Mouse (Mus musculus) effector memory CD4-positive, alpha-beta T cell, adult 5 months (primary cell): ENCODE results near the gene Taf12. TPM values are rescaled to one million over a fixed set of nuclear protein-coding genes. Genes with fewer than 3 reads are reported as not detected.

Source experiments
- polyA plus RNA-seq: library from polyadenylated mRNA; unstranded; fragments of 100-300 nt; shearing (Covaris generic); gene quantifications from one replicate; pipeline ENCODE4 v1.2.1, GENCODE M21; 2017

The Taf12 gene
- 44.0 TPM for polyA plus RNA-seq

DNA sequence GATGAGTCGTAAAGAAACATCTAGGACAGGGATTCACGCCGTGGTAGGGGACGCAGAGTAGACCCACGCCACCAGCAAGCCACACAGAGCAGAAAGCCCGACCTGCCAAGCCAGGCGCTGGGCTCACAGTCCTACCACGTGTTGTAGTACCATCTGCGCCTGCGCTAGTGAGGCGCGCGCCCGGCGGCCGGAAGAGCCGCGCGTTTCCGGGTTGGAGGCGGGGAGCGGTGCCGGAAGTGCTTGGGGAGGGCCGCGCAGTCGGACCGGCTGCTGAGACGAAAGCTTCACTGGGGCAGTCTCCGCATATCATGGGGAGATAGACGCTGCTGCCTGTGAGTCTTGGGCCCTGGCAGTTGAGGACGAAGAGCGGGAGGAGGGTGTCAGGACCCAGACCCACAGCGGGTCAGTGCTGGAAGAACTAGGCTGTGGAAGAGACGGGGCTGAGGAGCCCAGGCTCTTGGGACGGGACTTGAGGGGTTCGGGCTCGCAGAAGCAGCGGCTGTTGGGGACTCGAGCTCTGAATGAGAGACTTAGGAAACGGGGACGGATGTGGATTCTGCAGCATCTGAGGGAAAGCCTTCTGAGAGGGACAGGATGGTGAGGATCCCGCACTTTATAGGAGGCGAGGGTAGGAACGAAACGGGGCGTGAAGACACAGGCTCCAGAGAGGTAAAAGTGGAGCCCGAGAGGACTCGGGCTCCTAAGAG, at the start of gene Taf12:
Taf12 (plus strand) TSS at position 220 of the 707 bp plus-strand sequence.

DNA sequence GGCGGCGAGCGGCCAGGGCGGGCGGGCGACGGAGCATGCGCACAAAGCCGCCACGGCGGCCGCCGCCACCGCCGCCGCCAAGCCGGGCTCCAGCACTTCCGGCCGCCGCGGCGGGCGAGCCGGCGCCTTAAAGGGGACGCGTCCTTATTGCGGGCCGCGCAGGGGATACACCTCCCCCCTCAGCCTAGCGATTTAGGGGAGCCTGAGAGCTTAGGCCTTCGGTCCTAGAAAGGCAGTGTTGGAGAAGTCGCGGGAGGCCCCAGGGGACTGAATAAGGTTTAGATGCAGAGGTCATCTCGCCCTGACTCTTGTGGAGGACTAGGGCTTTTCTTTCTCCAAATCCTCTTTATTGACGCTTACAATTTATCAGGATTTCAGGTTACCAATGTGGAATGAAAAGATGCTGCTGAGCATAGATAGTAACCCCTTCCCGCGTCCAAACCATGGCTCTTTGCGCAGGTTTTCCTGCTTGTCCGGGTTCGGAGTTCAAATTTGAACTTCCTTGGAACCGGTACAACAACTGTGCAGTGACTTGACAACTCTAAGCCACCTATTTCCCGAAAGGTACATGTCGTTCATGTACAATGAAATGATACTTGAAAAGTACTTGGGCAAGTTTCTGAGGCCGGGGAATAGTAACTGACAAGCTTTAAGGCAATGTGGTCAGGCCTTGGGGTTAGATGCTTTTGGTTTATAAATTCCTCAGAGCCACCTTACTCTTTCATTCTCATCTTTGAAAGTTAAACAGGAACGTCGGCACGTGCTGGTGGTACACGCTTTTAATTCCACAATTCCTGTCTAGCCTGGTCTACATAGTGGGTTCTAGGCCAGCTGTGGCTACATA, 12.4 kb upstream of the Taf12 start, which contains the start of gene Gmeb1:
Gmeb1 (minus strand) TSS at position 89 of the 844 bp plus-strand sequence.

DNA sequence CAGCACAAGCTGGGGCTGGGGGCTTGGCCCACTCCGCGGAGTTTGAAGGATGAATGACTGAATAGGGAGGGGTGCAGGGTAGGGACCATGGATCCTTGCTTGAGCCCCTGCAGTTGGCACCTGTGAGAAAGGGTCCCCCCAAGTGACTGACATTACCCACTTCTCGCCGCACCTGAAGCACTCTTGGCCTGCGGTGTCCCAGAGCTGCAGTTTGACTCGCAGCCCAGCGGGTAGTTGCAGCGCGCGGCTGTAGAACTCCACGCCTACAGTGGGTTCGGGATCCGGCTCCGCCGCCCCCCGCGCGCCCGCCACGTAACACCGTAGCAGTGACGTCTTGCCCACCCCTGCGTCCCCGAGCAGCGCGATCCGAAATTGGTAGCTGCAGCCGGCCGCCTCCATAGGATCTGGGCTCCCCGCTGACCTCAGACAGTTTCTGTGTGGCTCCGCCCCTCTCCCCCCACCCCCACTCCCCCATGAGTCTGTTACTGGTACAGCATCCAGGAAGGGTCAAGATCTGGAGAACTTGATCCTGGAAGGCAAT, 28.8 kb downstream of the Taf12 start, which contains the start of gene Rab42:
Rab42 (minus strand) TSS at position 447 of the 541 bp plus-strand sequence.

DNA sequence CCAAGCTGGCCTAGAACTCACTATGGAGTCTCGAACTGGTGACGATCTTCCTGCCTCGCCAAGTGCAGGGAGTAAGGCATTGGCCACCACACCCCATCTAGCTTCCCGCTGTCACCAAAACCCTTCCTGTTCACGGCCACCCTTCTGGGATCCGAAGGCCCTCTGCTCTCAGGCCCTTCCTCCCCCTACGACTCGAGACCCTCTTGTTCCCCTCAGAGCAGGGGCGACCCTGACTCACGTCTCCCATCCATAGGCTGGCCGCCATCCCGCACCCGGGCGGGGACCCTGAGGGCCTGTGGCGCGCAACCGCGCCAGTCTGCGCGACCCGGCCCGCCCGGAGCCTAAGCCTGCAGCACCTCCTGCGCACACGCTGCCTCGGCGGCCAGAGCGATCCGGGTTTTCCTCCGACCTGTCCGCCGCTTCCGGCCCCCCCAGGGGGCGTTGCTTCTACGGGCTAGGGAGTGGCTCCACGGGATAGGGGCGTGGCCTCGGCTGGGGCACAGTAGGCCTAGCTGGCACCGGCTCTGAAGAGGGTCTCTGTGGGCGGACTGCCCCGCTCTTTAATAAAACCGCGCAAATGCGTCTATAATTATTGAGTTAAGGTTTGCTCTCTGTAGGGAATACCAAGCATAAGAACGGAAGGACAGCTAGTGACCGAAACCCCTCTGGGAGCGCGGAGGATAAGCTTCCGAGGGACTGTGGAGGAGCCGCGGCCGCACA, 55.1 kb downstream of the Taf12 start, which contains the start of gene Trnau1ap:
Trnau1ap (minus strand) TSS at position 424 of the 720 bp plus-strand sequence.

Other genes with a start within 250 kb of the Taf12 start
- 0.39 TPM for gene Gm10300, start 199.7 kb upstream of the Taf12 start, polyA plus RNA-seq
- 205 TPM for gene Epb41, start 199.1 kb upstream of the Taf12 start, polyA plus RNA-seq
- not detected for gene Oprd1, start 129.9 kb upstream of the Taf12 start, polyA plus RNA-seq
- gene Ythdf2, start 62.1 kb upstream of the Taf12 start, polyA plus RNA-seq = 91.9 TPM
- 4.7 TPM for gene Gmeb1, start 12.8 kb upstream of the Taf12 start, polyA plus RNA-seq
- not detected for gene Rab42, start 29.0 kb downstream of the Taf12 start, polyA plus RNA-seq
- 54.2 TPM for gene Trnau1ap, start 55.2 kb downstream of the Taf12 start, polyA plus RNA-seq
- 16.0 TPM for gene Rcc1, start 79.2 kb downstream of the Taf12 start, polyA plus RNA-seq
- 4.2 TPM for gene Phactr4, start 148.1 kb downstream of the Taf12 start, polyA plus RNA-seq
- 8.8 TPM for gene Med18, start 189.5 kb downstream of the Taf12 start, polyA plus RNA-seq
- 9.7 TPM for gene Sesn2, start 236.1 kb downstream of the Taf12 start, polyA plus RNA-seq